Mouse (Mus musculus) adrenal gland, adult 18-20 months (tissue): ENCODE measurements at regions not wholly inside any gene's neighbourhood (a gene's known extent, or its start where the extent isn't known, plus 50 kb on each side); places are given as distances from the start of the nearest gene placed in this dataset.
A peak's percentile ranks its signal among the peaks of the same experiment; 100 is the strongest.

Experiments
- DNase-seq, 2 experiments: peaks; one replicate each; pipeline ENCODE4 v3.0.0; 2021 to 2022; ENCODE audit warnings: low spot score in 2 of 2

GRCm38 (mm10) chr8:109142495-109143158 is 351.2 kb upstream of the Pmfbp1 start:
- no peak for DNase-seq

- DNase-seq = no peak
Observed at GRCm38 (mm10) chr8:109151711-109152110, 342.1 kb upstream of the Pmfbp1 start.

GRCm38 (mm10) chr8:109155489-109155888 is 338.3 kb upstream of the Pmfbp1 start:
- peak in 1 of 2 experiments; percentile 30 for DNase-seq

- no peak for DNase-seq
Observed at GRCm38 (mm10) chr8:109156016-109156415, 337.8 kb upstream of the Pmfbp1 start.

- no peak for DNase-seq
Observed at GRCm38 (mm10) chr8:109172701-109173100, 321.1 kb upstream of the Pmfbp1 start.

GRCm38 (mm10) chr8:109185558-109186198 is 308.1 kb upstream of the Pmfbp1 start:
- DNase-seq = peak; percentile 57 to 58

- no peak for DNase-seq
Observed at GRCm38 (mm10) chr8:109187617-109188016, 306.2 kb upstream of the Pmfbp1 start.

- DNase-seq = no peak
Observed at GRCm38 (mm10) chr8:109214247-109214646, 279.6 kb upstream of the Pmfbp1 start.

GRCm38 (mm10) chr8:109216318-109216717 is 277.5 kb upstream of the Pmfbp1 start:
- no peak for DNase-seq

GRCm38 (mm10) chr8:109217326-109217725 is 276.5 kb upstream of the Pmfbp1 start:
- peak; percentile 11 to 18 for DNase-seq

GRCm38 (mm10) chr8:109232281-109233234 is 261.3 kb upstream of the Pmfbp1 start:
- no peak for DNase-seq

- DNase-seq = no peak
Observed at GRCm38 (mm10) chr8:109245526-109245925, 248.3 kb upstream of the Pmfbp1 start.

GRCm38 (mm10) chr8:109247875-109248274 is 246.0 kb upstream of the Pmfbp1 start:
- no peak for DNase-seq

- DNase-seq = no peak
Observed at GRCm38 (mm10) chr8:109248356-109248755, 245.5 kb upstream of the Pmfbp1 start.

GRCm38 (mm10) chr8:109249256-109249655 is 244.6 kb upstream of the Pmfbp1 start:
- no peak for DNase-seq

GRCm38 (mm10) chr8:109249691-109250090 is 244.1 kb upstream of the Pmfbp1 start:
- DNase-seq = no peak

- no peak for DNase-seq
Observed at GRCm38 (mm10) chr8:109250551-109250950, 243.3 kb upstream of the Pmfbp1 start.

- DNase-seq = no peak
Observed at GRCm38 (mm10) chr8:109251360-109251798, 242.4 kb upstream of the Pmfbp1 start.

GRCm38 (mm10) chr8:109252404-109252803 is 241.4 kb upstream of the Pmfbp1 start:
- DNase-seq = no peak

GRCm38 (mm10) chr8:109279129-109279528 is 214.7 kb upstream of the Pmfbp1 start:
- peak; percentile 28 to 31 for DNase-seq

GRCm38 (mm10) chr8:109280540-109280939 is 213.3 kb upstream of the Pmfbp1 start:
- no peak for DNase-seq

GRCm38 (mm10) chr8:109281598-109281997 is 212.2 kb upstream of the Pmfbp1 start:
- DNase-seq = no peak
